Mouse (Mus musculus) C2C12 (cell line): Measurements from ENCODE around the gene Slc25a1. TPM values are rescaled to one million over a fixed set of nuclear protein-coding genes. Genes with fewer than 3 reads are reported as not detected.

Experiments used
- H3K27me3 ChIP-seq: one replicate; pipeline ENCODE4 v1.6.1; 2011; ENCODE audit not compliant: control insufficient read depth, insufficient read depth, insufficient read length
- H3K36me3 ChIP-seq: one replicate; pipeline ENCODE4 v1.6.1; 2011; ENCODE audit not compliant: control insufficient read depth, insufficient read depth
- H3K4me3 ChIP-seq: one replicate; pipeline ENCODE4 v1.5.1; 2011; ENCODE audit warnings: mild to moderate bottlenecking, control low read depth; ENCODE audit not compliant: poor library complexity, insufficient read depth, severe bottlenecking
- H3K79me2 ChIP-seq: one replicate; pipeline ENCODE4 v1.6.1; 2011; ENCODE audit not compliant: control insufficient read depth, insufficient read depth
- H3K79me3 ChIP-seq: one replicate; pipeline ENCODE4 v1.6.1; 2011; ENCODE audit warnings: low read depth, control low read depth
- H3ac ChIP-seq: one replicate; pipeline ENCODE3; 2011; ENCODE audit warnings: low read depth; ENCODE audit not compliant: control insufficient read depth, insufficient read length
- CEBPB ChIP-seq: IDR thresholded peaks from one replicate; pipeline ENCODE4 v1.6.1; 2011; ENCODE audit warnings: low read depth, mild to moderate bottlenecking, control low read depth, moderate library complexity
- CTCF ChIP-seq: IDR thresholded peaks from one replicate; pipeline ENCODE4 v1.5.1; 2011; ENCODE audit not compliant: control insufficient read depth, insufficient read depth, insufficient read length
- FOSL1 ChIP-seq: IDR thresholded peaks from one replicate; pipeline ENCODE4 v1.8.0; 2011; ENCODE audit warnings: mild to moderate bottlenecking, low read length; ENCODE audit not compliant: poor library complexity, insufficient read depth, severe bottlenecking
- MAX ChIP-seq: IDR thresholded peaks from one replicate; pipeline ENCODE4 v1.6.1; 2011; ENCODE audit warnings: mild to moderate bottlenecking, control low read depth
- MYOD1 ChIP-seq: IDR thresholded peaks from one replicate; pipeline ENCODE4 v1.6.1; 2011; ENCODE audit warnings: low read depth; ENCODE audit not compliant: control insufficient read depth, insufficient read length
- MYOG ChIP-seq: IDR thresholded peaks from one replicate; pipeline ENCODE4 v1.6.1; 2011; ENCODE audit not compliant: control insufficient read depth, insufficient read length; ENCODE audit errors: extremely low read depth
- USF1 ChIP-seq: IDR thresholded peaks from one replicate; pipeline ENCODE4 v1.6.1; 2011; ENCODE audit warnings: low read depth, mild to moderate bottlenecking, control low read depth, moderate library complexity
- polyA plus RNA-seq: library from polyadenylated mRNA; unstranded; fragments of >200 nt; fragmentation: generic; extraction: Trizol; gene quantifications from one replicate; pipeline ENCODE4 v1.2.1, GENCODE M21; 2012; ENCODE audit warnings: missing spikeins

The Slc25a1 gene
- polyA plus RNA-seq, 1 experiment, result 57.3 TPM

DNA sequence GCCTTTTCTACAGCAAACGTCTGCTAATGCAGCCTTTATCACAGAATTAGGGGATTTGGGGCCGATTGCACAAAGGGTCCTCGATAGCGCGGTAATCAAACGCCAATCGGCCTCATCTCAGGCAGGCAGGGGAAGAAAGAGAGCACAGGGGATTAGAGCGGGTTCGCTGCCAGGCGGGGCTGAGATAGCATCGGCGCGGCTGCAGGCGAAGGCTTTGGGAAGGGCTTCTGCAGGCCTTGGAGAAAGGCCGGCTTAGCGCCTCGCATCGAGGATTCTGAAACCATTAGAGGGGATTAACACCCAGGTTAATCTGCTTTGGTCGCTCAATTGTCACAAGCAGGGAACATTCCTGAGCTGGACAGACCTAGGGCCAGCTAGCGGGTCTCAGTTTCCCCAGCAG, 7.4 kb downstream of the Slc25a1 start:
- H3K27me3 ChIP-seq, result peaks cover 14% of the 10 kb centered on the region
- H3K4me3 ChIP-seq, result no peak overlapping the region

DNA sequence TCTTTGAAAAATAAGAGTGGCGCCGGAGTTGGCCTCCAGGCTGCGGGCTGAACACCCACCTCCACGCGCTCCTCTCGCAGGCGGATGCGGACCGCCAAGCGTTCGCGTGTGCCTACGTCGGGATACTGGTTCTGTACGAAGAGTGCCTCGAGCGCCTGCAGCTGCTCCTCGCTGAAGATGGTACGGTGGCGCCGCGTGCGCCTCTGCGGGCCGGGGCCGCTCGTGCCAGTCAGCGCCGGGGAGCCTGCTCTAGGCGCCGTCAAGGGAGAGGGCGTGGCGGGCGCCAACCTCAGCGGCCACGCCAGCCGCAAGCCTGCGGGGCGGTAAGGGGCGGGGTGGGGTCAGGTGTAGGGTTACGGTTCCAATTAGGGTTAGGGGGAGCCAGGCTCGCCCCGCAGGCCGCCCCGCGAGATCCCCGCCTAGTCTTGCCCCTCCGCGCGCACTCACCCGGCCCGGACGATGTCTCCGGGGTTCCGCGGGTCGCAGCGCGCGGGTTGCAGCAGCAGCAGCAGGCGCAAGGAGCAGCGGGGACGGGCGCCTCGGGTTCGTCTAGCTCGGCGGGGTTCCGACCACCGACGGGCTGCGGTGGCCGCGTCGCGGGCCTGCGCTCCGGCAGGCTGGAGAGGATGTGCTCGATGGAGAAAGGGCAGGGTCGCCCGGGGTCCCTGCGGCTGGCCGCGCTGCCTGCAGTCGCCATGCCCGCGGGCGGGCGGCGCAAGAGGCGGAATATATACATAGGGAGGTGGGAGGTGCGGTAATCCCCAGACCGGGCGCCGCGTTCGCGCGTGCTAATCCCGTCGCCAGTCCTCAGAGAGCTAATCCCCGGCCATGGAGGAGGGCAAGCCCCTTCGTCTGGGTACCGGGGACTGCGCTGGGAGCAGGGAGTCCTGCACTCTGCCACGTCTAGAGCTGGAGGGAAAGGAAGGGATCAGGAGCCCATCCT, 13.4 kb downstream of the Slc25a1 start, which contains the start of gene Gsc2:
Gene Gsc2 (minus strand): TSS at position 753 of the 943 bp plus-strand sequence.
- no peak within 1 kb of the TSS for H3K4me3 ChIP-seq
- no peak for TF ChIP-seq CTCF
- no peak for TF ChIP-seq USF1
- TF ChIP-seq MYOG, result no peak
- no peak for TF ChIP-seq MYOD1
- no peak for TF ChIP-seq FOSL1
- TF ChIP-seq CEBPB, result no peak
- no peak for TF ChIP-seq MAX
- peaks cover 52% of the 10 kb centered on the region for H3K27me3 ChIP-seq
- peaks cover 15% of the 10 kb centered on the region for H3K79me2 ChIP-seq
- no peaks in the 10 kb centered on the region for H3K36me3 ChIP-seq
- H3ac ChIP-seq, result no peak within 1 kb of the TSS
- H3K79me3 ChIP-seq, result peaks cover 13% of the 10 kb centered on the region

More for the DNA sequence above, 7.4 kb downstream of the Slc25a1 start:
- no peak overlapping the region for H3ac ChIP-seq
- H3K79me3 ChIP-seq, result peaks cover 6% of the 10 kb centered on the region
- peaks cover 8% of the 10 kb centered on the region for H3K79me2 ChIP-seq
- H3K36me3 ChIP-seq, result peaks cover 1% of the 10 kb centered on the region
- no peak for TF ChIP-seq CEBPB
- TF ChIP-seq MYOG, result no peak
- TF ChIP-seq MYOD1, result no peak
- TF ChIP-seq MAX, result no peak
- no peak for TF ChIP-seq FOSL1
- TF ChIP-seq CTCF, result no peak
- no peak for TF ChIP-seq USF1

DNA sequence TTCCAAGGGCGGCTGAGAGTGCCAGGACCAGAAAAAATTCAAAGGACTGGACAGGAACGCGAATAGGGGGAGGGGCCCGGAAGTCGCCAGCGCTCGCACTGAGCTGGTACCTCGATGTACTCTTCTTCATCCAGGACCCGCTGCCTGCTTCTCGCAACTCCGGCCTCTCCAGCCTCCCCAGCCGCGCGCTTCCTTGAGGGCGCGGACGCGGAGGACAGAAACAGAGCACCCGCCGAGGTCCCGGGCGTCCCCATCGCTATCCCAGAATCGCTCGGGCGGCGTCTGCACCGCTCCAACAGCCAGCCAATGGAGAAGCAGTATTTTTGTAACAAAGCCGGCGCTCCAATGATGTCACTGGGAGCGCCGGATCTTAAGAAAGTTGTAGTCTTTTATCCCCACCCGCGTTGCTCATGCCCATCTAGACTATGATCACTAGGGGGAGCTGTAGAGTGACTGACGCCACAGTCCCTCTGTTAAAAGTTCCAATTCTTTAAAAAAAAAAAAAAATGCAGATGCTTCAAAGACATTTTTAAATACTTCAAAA, 16.9 kb downstream of the Slc25a1 start, which contains the start of gene Ess2:
Gene Ess2 (minus strand): TSS at position 297 of the 544 bp plus-strand sequence.
- Histone ChIP-seq H3K4me3 (peak within 1 kb of the TSS; percentile 76), H3ac (peak within 1 kb of the TSS; percentile 95), H3K79me2 (peaks cover 25% of the 10 kb centered on the region), H3K79me3 (peaks cover 15% of the 10 kb centered on the region), H3K27me3 (peaks cover 44% of the 10 kb centered on the region), H3K36me3 (peaks cover 31% of the 10 kb centered on the region)
- TF ChIP-seq CTCF (peak; percentile 44), MYOG (no peak), CEBPB (no peak), MAX (peak; percentile 45), USF1 (no peak)

DNA sequence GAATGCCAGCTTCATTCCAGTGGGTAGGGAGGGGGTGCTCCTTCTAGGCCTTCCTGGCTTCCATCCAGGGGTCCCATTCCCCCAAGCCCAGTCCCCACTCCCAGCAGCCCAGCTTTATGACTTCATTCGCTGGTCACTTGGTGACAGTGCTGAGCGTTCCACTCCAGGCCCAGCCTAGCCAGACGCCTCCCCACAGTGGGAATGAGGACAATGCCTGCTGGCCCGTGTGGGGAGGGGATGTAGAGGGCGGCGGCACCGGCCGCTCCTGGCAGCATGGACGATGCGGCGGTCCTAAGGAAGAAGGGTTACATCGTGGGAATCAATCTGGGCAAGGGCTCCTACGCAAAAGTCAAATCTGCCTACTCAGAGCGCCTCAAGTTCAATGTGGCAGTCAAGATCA, 29.6 kb downstream of the Slc25a1 start, which contains the start of the genes Dgcr2 and Tssk2:
Gene Dgcr2 (minus strand): TSS at position 101 of the 400 bp plus-strand sequence.
Gene Tssk2 (plus strand): TSS at position 176 of the 400 bp plus-strand sequence.
- no peak within 1 kb of the TSS for H3K4me3 ChIP-seq
- peaks cover 29% of the 10 kb centered on the region for H3K36me3 ChIP-seq
- TF ChIP-seq MYOD1, result no peak
- TF ChIP-seq MAX, result no peak
- no peak for TF ChIP-seq CTCF
- no peak for TF ChIP-seq FOSL1
- TF ChIP-seq CEBPB, result no peak
- TF ChIP-seq MYOG, result no peak
- TF ChIP-seq USF1, result no peak
- H3K27me3 ChIP-seq, result no peaks in the 10 kb centered on the region
- no peaks in the 10 kb centered on the region for H3K79me3 ChIP-seq
- H3K79me2 ChIP-seq, result no peaks in the 10 kb centered on the region
- H3ac ChIP-seq, result no peak within 1 kb of the TSS

DNA sequence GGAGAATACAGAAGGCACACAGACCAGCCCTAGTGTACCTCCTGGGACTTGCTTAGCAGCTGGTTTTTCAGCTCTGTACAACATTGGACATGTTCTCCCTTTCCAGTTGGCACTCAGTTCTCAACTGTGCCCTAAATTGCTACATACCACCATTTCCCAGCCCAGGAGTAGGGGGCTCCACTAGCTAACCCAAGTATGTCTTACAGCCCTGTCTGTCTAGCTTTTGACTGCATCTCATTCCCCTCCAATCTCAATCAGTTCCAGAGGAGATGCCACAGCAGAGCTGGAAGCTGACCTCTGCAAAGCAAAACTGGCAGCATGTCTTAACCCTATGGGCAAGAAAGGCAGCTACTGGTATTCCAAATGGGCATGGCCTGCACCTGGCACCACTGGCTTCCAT, 31.9 kb downstream of the Slc25a1 start:
- TF ChIP-seq FOSL1, result no peak
- TF ChIP-seq MYOG, result no peak
- TF ChIP-seq CEBPB, result no peak
- TF ChIP-seq CTCF, result no peak
- TF ChIP-seq MAX, result no peak
- TF ChIP-seq USF1, result no peak
- TF ChIP-seq MYOD1, result no peak
- H3K79me3 ChIP-seq, result no peaks in the 10 kb centered on the region
- H3K27me3 ChIP-seq, result no peaks in the 10 kb centered on the region
- no peak overlapping the region for H3ac ChIP-seq
- H3K36me3 ChIP-seq, result peaks cover 6% of the 10 kb centered on the region
- peaks cover 3% of the 10 kb centered on the region for H3K79me2 ChIP-seq
- no peak overlapping the region for H3K4me3 ChIP-seq
